Comparison of ENCODE assay signal across 10 mouse cellular contexts in the genomic region with DNA sequence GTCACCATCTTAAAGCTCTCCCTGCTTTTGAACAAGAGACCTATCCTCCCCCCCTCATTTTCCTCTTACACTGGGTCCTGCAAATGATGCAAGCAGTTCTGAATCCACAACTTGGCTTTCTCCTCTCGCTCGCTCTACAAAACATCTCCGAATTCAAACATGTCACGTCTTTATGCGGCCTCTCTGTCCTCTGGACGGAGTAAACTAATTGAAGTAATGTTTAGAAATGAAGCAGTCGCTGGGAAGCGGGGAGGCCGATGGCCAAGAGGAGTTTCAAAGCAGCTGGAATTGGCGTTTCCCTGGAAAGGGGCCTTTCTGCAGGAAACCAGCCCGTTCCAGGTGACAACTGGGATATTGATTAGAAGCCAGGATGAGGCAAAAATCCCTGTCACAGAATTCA.
DNase-seq lines count a peak whose midpoint lies in the region; ATAC-seq and TF ChIP-seq lines count a peak whose summit lies in the region.
"Had no signal": no experiment of that assay in that cellular context is flagged by ENCODE, and none has a peak within 500 bp of the region (broad histone marks: within the 10 kb centered on the region; RNA-seq: fewer than 3 reads in every experiment).

No protein-coding gene starts in this region.

- peak overlapping the region; percentile 31; the same call in 1 of the 2 replicates for H3K4me3 ChIP-seq in lung, postnatal 0 days (ENCODE audit: low read depth, low read length)
- H3K4me3 ChIP-seq in hindbrain, embryonic 13.5 days = peak overlapping the region; percentile 27; the same call in 1 of the 2 replicates
- H3K4me3 ChIP-seq: megakaryocyte, embryonic 14.5 days had no signal

- peak; percentile 45 for DNase-seq in lung, postnatal 0 days (ENCODE audit: low spot score)
- no peak for DNase-seq in lung, postnatal 36 days
- DNase-seq in lung, postnatal 10 days = peak; percentile 44
- no peak for DNase-seq in thymus, adult 18-20 months
- DNase-seq in right cerebral cortex, postnatal 36 days (ENCODE audit: low spot score in 2 of 2) = no peak
- no peak for DNase-seq in left cerebral cortex, adult 9 months (ENCODE audit: low spot score in 2 of 2)

- WGBS in lung, postnatal 0 days = 19% methylated on average over 11 of the region's 11 CpGs
- WGBS in hindbrain, embryonic 13.5 days = 65% methylated on average over 11 of the region's 11 CpGs

- peaks cover 5% of the 10 kb centered on the region for H3K4me1 ChIP-seq in lung, postnatal 0 days (ENCODE audit: insufficient read depth, low read depth, low read length)
- peaks cover 16% of the 10 kb centered on the region for H3K4me1 ChIP-seq in hindbrain, embryonic 13.5 days (replicated peaks)
- H3K4me1 ChIP-seq: megakaryocyte, embryonic 14.5 days had no signal

- H3K36me3 ChIP-seq in lung, postnatal 0 days (ENCODE audit: insufficient read depth, low read length) = no peaks in the 10 kb centered on the region
- H3K36me3 ChIP-seq in hindbrain, embryonic 13.5 days = no peaks in the 10 kb centered on the region

- no peak for TF ChIP-seq EP300 in lung, postnatal 0 days (IDR thresholded peaks at IDR 0.05)

- H3K27me3 ChIP-seq in lung, postnatal 0 days (replicated peaks; ENCODE audit: insufficient read depth, low read length) = no peaks in the 10 kb centered on the region
- H3K27me3 ChIP-seq in hindbrain, embryonic 13.5 days = peaks cover 4% of the 10 kb centered on the region; the same call in 1 of the 2 replicates
- H3K27me3 ChIP-seq: megakaryocyte, embryonic 14.5 days; Patski had no signal

- no peak for TF ChIP-seq CTCF in lung, postnatal 0 days (IDR thresholded peaks at IDR 0.05)

- H3K9ac ChIP-seq in lung, postnatal 0 days (replicated peaks; ENCODE audit: low read depth) = no peak overlapping the region; the same call in 1 of the 2 replicates
- 0 out of 2 replicates have a peak overlapping the region, but pooled peaks have one; percentile 56 for H3K9ac ChIP-seq in hindbrain, embryonic 13.5 days

- peak overlapping the region; percentile 50 for H3K4me2 ChIP-seq in lung, postnatal 0 days (replicated peaks; ENCODE audit: low read depth, low read length)
- H3K4me2 ChIP-seq in hindbrain, embryonic 13.5 days = peak overlapping the region; percentile 54

- peak; percentile 49 for ATAC-seq in lung, postnatal 0 days
- no peak for ATAC-seq in hindbrain, embryonic 13.5 days (ENCODE audit: low FRiP score)
- ATAC-seq: Patski had no signal

- H3K27ac ChIP-seq in lung, postnatal 0 days (ENCODE audit: low read length) = peak overlapping the region; percentile 33; the same call in 1 of the 2 replicates
- H3K27ac ChIP-seq in hindbrain, embryonic 13.5 days = no peak overlapping the region
- H3K27ac ChIP-seq: gastrocnemius, adult 2 months had no signal

- H3K9me3 ChIP-seq in lung, postnatal 0 days (ENCODE audit: low read length) = no peaks in the 10 kb centered on the region
- no peaks in the 10 kb centered on the region for H3K9me3 ChIP-seq in hindbrain, embryonic 13.5 days

Comparison
In these comparisons a context has a peak if more than half of its experiments do, and no peak if none do; other contexts are left out.
1. DNase-seq: peak in lung, postnatal 0 days (single experiment) and lung, postnatal 10 days (single experiment); none in lung, postnatal 36 days (single experiment), thymus, adult 18-20 months (0 of 2), right cerebral cortex, postnatal 36 days (0 of 2) and left cerebral cortex, adult 9 months (0 of 2).